Comparison of ENCODE assay signal across 9 mouse cellular contexts in genomic region chr6:40326341-40326740, GRCm38 (mm10). TPM values are rescaled to one million over a fixed set of nuclear protein-coding genes. Genes with fewer than 3 reads are reported as not detected.
A peak's percentile ranks its signal among the peaks of the same experiment; 100 is the strongest.
DNase-seq lines count a peak whose midpoint lies in the region; ATAC-seq and TF ChIP-seq lines count a peak whose summit lies in the region.
"Had no signal": no experiment of that assay in that cellular context is flagged by ENCODE, and none has a peak within 500 bp of the region (broad histone marks: within the 10 kb centered on the region; RNA-seq: fewer than 3 reads in every experiment).

No protein-coding gene starts in this region.

- TF ChIP-seq POLR2A in brain, embryonic 14.5 days (IDR thresholded peaks at IDR 0.05; ENCODE audit: borderline replicate concordance, extremely low read depth, insufficient read depth, insufficient read length, poor library complexity, severe bottlenecking): no peak

- H3K4me2 ChIP-seq in kidney, embryonic 15.5 days: peak overlapping the region; percentile 59
- no peak overlapping the region for H3K4me2 ChIP-seq in hindbrain, embryonic 11.5 days (replicated peaks; ENCODE audit: low read depth, low read length)
- peak overlapping the region; percentile 61 for H3K4me2 ChIP-seq in midbrain, embryonic 15.5 days

- no peaks in the 10 kb centered on the region for H3K27me3 ChIP-seq in kidney, embryonic 15.5 days
- H3K27me3 ChIP-seq in hindbrain, embryonic 11.5 days (ENCODE audit: control insufficient read depth, insufficient read depth, low read length): no peaks in the 10 kb centered on the region
- no peaks in the 10 kb centered on the region for H3K27me3 ChIP-seq in midbrain, embryonic 15.5 days (replicated peaks)

- H3K4me1 ChIP-seq in kidney, embryonic 15.5 days: peaks cover 9% of the 10 kb centered on the region
- no peaks in the 10 kb centered on the region for H3K4me1 ChIP-seq in hindbrain, embryonic 11.5 days (replicated peaks; ENCODE audit: control insufficient read depth, insufficient read depth, low read length)
- H3K4me1 ChIP-seq in midbrain, embryonic 15.5 days: peaks cover 15% of the 10 kb centered on the region; the same call in 1 of the 2 replicates

- peaks cover 15% of the 10 kb centered on the region for H3K36me3 ChIP-seq in kidney, embryonic 15.5 days
- no peaks in the 10 kb centered on the region for H3K36me3 ChIP-seq in hindbrain, embryonic 11.5 days (ENCODE audit: control insufficient read depth, insufficient read depth, low read length)
- H3K36me3 ChIP-seq in midbrain, embryonic 15.5 days (replicated peaks): no peaks in the 10 kb centered on the region

- no peak for ATAC-seq in kidney, embryonic 15.5 days (replicated peaks; ENCODE audit: low FRiP score)
- ATAC-seq in hindbrain, embryonic 11.5 days (ENCODE audit: low FRiP score): no peak
- no peak for ATAC-seq in midbrain, embryonic 15.5 days (replicated peaks)

- no peak for DNase-seq in kidney, adult 9 months
- peak; percentile 2 for DNase-seq in brain, embryonic 14.5 days (ENCODE audit: low read depth)
- DNase-seq in hindbrain, embryonic 11.5 days (ENCODE audit: low spot score): peak; percentile 3
- no peak for DNase-seq in frontal cortex, postnatal 10 days (ENCODE audit: low spot score in 2 of 2)
- DNase-seq in right cerebral cortex, postnatal 36 days (ENCODE audit: low spot score in 2 of 2): no peak
- no peak for DNase-seq in layer of hippocampus, postnatal 10 days (ENCODE audit: low spot score in 2 of 2)
- DNase-seq: gastrocnemius, postnatal 14 days had no signal

- no peak for TF ChIP-seq CTCF in brain, embryonic 14.5 days (IDR thresholded peaks at IDR 0.05; ENCODE audit: borderline replicate concordance, extremely low read depth, insufficient read depth, insufficient read length)

- WGBS in kidney, embryonic 15.5 days: 87% methylated on average over 8 of the region's 8 CpGs
- 90% methylated on average over 8 of the region's 8 CpGs for WGBS in hindbrain, embryonic 11.5 days
- WGBS in midbrain, embryonic 15.5 days: 86% methylated on average over 8 of the region's 8 CpGs

- no peak overlapping the region for H3K9ac ChIP-seq in kidney, embryonic 15.5 days
- H3K9ac ChIP-seq in hindbrain, embryonic 11.5 days (ENCODE audit: low read depth, low read length): no peak overlapping the region
- no peak overlapping the region for H3K9ac ChIP-seq in midbrain, embryonic 15.5 days

- no peaks in the 10 kb centered on the region for H3K9me3 ChIP-seq in kidney, embryonic 15.5 days (replicated peaks)
- no peaks in the 10 kb centered on the region for H3K9me3 ChIP-seq in hindbrain, embryonic 11.5 days (ENCODE audit: control insufficient read depth, low read length)
- H3K9me3 ChIP-seq in midbrain, embryonic 15.5 days: no peaks in the 10 kb centered on the region

- peak overlapping the region; percentile 88; the same call in 1 of the 2 replicates for H3K4me3 ChIP-seq in kidney, embryonic 15.5 days (replicated peaks)
- H3K4me3 ChIP-seq in hindbrain, embryonic 11.5 days (ENCODE audit: low read depth, low read length): peak overlapping the region; percentile 68; the same call in 1 of the 2 replicates
- peak overlapping the region; percentile 93 for H3K4me3 ChIP-seq in midbrain, embryonic 15.5 days

- H3K27ac ChIP-seq in kidney, embryonic 15.5 days: no peak overlapping the region
- H3K27ac ChIP-seq in hindbrain, embryonic 11.5 days (ENCODE audit: low read depth, low read length): no peak overlapping the region
- H3K27ac ChIP-seq in midbrain, embryonic 15.5 days: no peak overlapping the region

RNA-seq across cellular contexts. Expression of gene Agk, which starts 1.4 kb away (rescaled TPM):
- polyA plus RNA-seq in kidney, embryonic 15.5 days (2015; fragmentation: Nextera tagmentation; extraction: Ambion mirVana): 44.8 and 46.8 TPM in 2 replicates
- 30.0 and 33.2 TPM in 2 replicates for polyA plus RNA-seq in brain, embryonic 14.5 days (2012; rRNA removed)
- polyA plus RNA-seq in hindbrain, embryonic 11.5 days (2014; fragmentation: Nextera tagmentation; extraction: Ambion mirVana): 43.2 and 43.4 TPM in 2 replicates
- 59.2 and 60.2 TPM in 2 replicates for polyA plus RNA-seq in midbrain, embryonic 15.5 days (2015; fragmentation: Nextera tagmentation; extraction: Ambion mirVana)
- 10 to 100 TPM; 57.1 to 63.5 TPM for total RNA-seq in layer of hippocampus, postnatal 10 days (2021)

Comparison
In these comparisons a context has a peak if more than half of its experiments do, and no peak if none do; other contexts are left out.
1. DNase-seq: peak in brain, embryonic 14.5 days (single experiment) and hindbrain, embryonic 11.5 days (single experiment); none in kidney, adult 9 months (single experiment), frontal cortex, postnatal 10 days (0 of 2), right cerebral cortex, postnatal 36 days (0 of 2) and layer of hippocampus, postnatal 10 days (0 of 2).
2. Peak in every context shown above with its lines, with median percentiles within 50 percentile points of each other: H3K4me3 ChIP-seq.